Mouse (Mus musculus) neural tube, embryonic 14.5 days (tissue): Measurements from ENCODE around the gene Mxd4. TPM values are rescaled to one million over a fixed set of nuclear protein-coding genes. Genes with fewer than 3 reads are reported as not detected.

Experiments
- ATAC-seq: fragments of 200-750 bp; cut with Nextera tagmentation; 2 replicates; pipeline ENCODE4 v1.8.0; 2017; ENCODE audit warnings: low read depth, mild to moderate bottlenecking, moderate TSS enrichment, moderate library complexity
- H3K27ac ChIP-seq: fragments of 300-500 bp; sonication (generic); 2 replicates; pipeline ENCODE4 v1.5.1; 2014; ENCODE audit warnings: low read depth, mild to moderate bottlenecking, control low read depth, low read length, moderate library complexity, mixed read lengths
- H3K27me3 ChIP-seq: fragments of 300-500 bp; sonication (generic); 2 replicates; pipeline ENCODE4 v1.6.1; 2014; ENCODE audit warnings: low read length; ENCODE audit not compliant: control insufficient read depth, insufficient read depth
- H3K36me3 ChIP-seq: fragments of 300-500 bp; sonication (generic); 2 replicates; pipeline ENCODE4 v1.6.1; 2014; ENCODE audit warnings: low read length, mixed read lengths; ENCODE audit not compliant: control insufficient read depth, insufficient read depth
- H3K4me1 ChIP-seq: fragments of 300-500 bp; sonication (generic); 2 replicates; pipeline ENCODE4 v1.6.1; 2014; ENCODE audit warnings: low read length; ENCODE audit not compliant: control insufficient read depth, insufficient read depth
- H3K4me2 ChIP-seq: fragments of 300-500 bp; sonication (generic); 2 replicates; pipeline ENCODE4 v1.6.1; 2014; ENCODE audit warnings: mild to moderate bottlenecking, low read depth, low read length, control low read depth
- H3K4me3 ChIP-seq: fragments of 300-500 bp; sonication (generic); 2 replicates; pipeline ENCODE4 v1.5.1; 2014; ENCODE audit warnings: low read depth, low read length, control low read depth, mixed read lengths
- H3K9ac ChIP-seq: fragments of 300-500 bp; sonication (generic); replicated peaks from 2 replicates; pipeline ENCODE4 v1.6.1; 2014; ENCODE audit warnings: low read depth, mild to moderate bottlenecking, control low read depth, low read length, mixed read lengths
- H3K9me3 ChIP-seq: fragments of 300-500 bp; sonication (generic); 2 replicates; pipeline ENCODE4 v1.6.1; 2016; ENCODE audit warnings: low read length; ENCODE audit not compliant: control insufficient read depth
- WGBS: fragments of 180-500 bp; shearing (Covaris S2); extraction: QIAGEN DNeasy Blood & Tissue Kit; methylation state at CpG from one replicate; pipeline ENCODE4 v1.1.7; 2014; 5-methylcytosine and 5-hydroxymethylcytosine counted together
- polyA plus RNA-seq: library from polyadenylated mRNA; unstranded; fragments of >200 nt; fragmentation: Nextera tagmentation; extraction: Ambion mirVana; gene quantifications from 2 replicates; pipeline ENCODE4 v1.2.1, GENCODE M21; 2014

Gene Mxd4
- polyA plus RNA-seq, 1 experiment from 2014 or later, result 26.7 TPM

DNA sequence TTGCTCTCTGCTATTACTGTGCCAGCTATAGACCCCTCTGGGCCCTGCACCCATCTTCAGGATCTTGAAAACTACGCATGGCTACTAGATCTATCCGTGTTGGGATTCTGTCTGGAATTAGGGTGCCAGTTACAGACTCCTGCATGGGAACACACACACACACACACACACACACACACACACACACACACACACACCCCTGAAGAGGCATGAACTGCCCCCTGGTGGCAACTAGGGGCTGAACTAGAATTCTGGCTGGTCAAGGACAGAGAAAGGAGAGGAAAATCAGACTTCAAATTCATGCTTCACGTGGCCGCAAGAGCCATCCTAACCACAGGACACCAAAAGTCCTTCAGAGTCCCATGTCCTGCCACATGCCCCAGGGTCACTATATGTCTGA is 4.3 kb upstream of the Mxd4 start:
- Histone ChIP-seq H3K36me3 (no peaks in the 10 kb centered on the region), H3K4me1 (peaks cover 4% of the 10 kb centered on the region; the same call in 1 of the 2 replicates), H3K4me3 (no peak overlapping the region), H3K9ac (no peak overlapping the region), H3K27me3 (no peaks in the 10 kb centered on the region), H3K4me2 (no peak overlapping the region), H3K27ac (no peak overlapping the region), H3K9me3 (no peaks in the 10 kb centered on the region)
- no peak for ATAC-seq
- 78% methylated on average over 4 of the region's 4 CpGs for whole genome bisulfite sequencing

DNA sequence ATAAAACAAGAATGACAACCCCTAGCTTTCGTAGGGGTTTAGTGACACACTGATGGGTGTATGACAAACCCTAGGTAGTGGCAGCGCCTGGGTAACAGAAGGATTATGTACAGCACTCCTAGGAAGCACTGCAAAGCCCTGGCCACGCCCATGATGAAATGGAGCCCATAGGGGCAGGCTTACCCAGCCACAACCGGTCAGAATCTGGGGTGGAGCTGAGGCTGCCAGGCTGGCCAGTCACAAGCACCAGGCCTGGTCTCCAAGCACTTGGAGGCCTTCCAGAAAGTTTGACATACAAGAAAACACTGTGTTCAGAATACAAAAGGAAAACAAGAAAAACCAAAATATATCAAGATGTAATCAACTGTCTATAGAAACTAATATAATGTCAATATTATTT is 3.5 kb upstream of the Mxd4 start:
- 56% methylated on average over 4 of the region's 4 CpGs for WGBS
- H3K27ac ChIP-seq, result no peak overlapping the region
- no peak for ATAC-seq

GRCm38 (mm10) chr5:34189521-34189920 is 2.0 kb upstream of the Mxd4 start:
- WGBS, result 73% methylated on average over 1 of the region's 1 CpGs
- no peak overlapping the region for H3K27ac ChIP-seq
- no peaks in the 10 kb centered on the region for H3K27me3 ChIP-seq
- H3K4me3 ChIP-seq, result no peak overlapping the region
- ATAC-seq, result no peak
- H3K4me2 ChIP-seq, result no peak overlapping the region
- H3K9ac ChIP-seq, result no peak overlapping the region
- H3K36me3 ChIP-seq, result no peaks in the 10 kb centered on the region
- no peaks in the 10 kb centered on the region for H3K9me3 ChIP-seq
- H3K4me1 ChIP-seq, result peaks cover 23% of the 10 kb centered on the region

More for the DNA sequence above, 3.5 kb upstream of the Mxd4 start:
- H3K9ac ChIP-seq, result no peak overlapping the region
- peaks cover 10% of the 10 kb centered on the region for H3K4me1 ChIP-seq
- H3K27me3 ChIP-seq, result no peaks in the 10 kb centered on the region
- no peaks in the 10 kb centered on the region for H3K9me3 ChIP-seq
- no peaks in the 10 kb centered on the region for H3K36me3 ChIP-seq
- H3K4me2 ChIP-seq, result no peak overlapping the region
- no peak overlapping the region for H3K4me3 ChIP-seq

DNA sequence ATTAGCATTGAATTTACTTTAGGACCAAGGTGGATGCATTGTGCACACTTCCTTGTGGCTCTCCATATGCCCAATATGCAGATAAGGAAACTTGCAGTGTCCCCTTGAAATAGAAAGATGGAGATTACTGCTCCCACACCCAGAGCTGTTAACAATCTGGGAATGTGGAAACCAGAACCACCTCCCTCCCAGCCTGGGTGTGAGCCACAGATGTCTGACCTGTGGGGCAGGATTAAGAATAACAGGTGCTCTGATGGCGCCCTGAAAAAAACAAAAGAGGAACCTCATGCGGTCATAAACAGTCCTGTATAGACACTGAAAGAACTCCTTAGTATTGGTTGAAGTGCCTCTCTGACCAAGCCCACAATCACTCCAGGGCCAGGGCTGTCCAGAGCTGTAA is 1.3 kb upstream of the Mxd4 start:
- Histone ChIP-seq H3K4me1 (peaks cover 26% of the 10 kb centered on the region), H3K4me3 (no peak overlapping the region), H3K4me2 (peak overlapping the region; percentile 79), H3K9me3 (no peaks in the 10 kb centered on the region), H3K27ac (no peak overlapping the region; the same call in 1 of the 2 replicates), H3K36me3 (no peaks in the 10 kb centered on the region), H3K9ac (no peak overlapping the region), H3K27me3 (no peaks in the 10 kb centered on the region)
- 80% methylated on average over 2 of the region's 2 CpGs for WGBS
- ATAC-seq, result no peak

- peak overlapping the region; percentile 94 for H3K4me3 ChIP-seq
- peaks cover 8% of the 10 kb centered on the region; the same call in 1 of the 2 replicates for H3K36me3 ChIP-seq
- H3K4me1 ChIP-seq, result peaks cover 30% of the 10 kb centered on the region
- WGBS, result under 1% methylated on average over 34 of the region's 46 CpGs
- H3K27me3 ChIP-seq, result no peaks in the 10 kb centered on the region
- peak overlapping the region; percentile 79 for H3K4me2 ChIP-seq
- H3K9me3 ChIP-seq, result no peaks in the 10 kb centered on the region
- H3K9ac ChIP-seq, result peak overlapping the region; percentile 90
- ATAC-seq, result peak; percentile 24
- H3K27ac ChIP-seq, result peak overlapping the region; percentile 87
Observed at GRCm38 (mm10) chr5:34186961-34187391, 544 bp downstream of the Mxd4 start.

GRCm38 (mm10) chr5:34186391-34186790 is 1.1 kb downstream of the Mxd4 start:
- H3K36me3 ChIP-seq, result peaks cover 8% of the 10 kb centered on the region; the same call in 1 of the 2 replicates
- WGBS, result 64% methylated on average over 2 of the region's 2 CpGs
- H3K4me3 ChIP-seq, result peak overlapping the region; percentile 94
- H3K9ac ChIP-seq, result peak overlapping the region; percentile 90
- H3K27me3 ChIP-seq, result no peaks in the 10 kb centered on the region
- no peak for ATAC-seq
- H3K4me2 ChIP-seq, result peak overlapping the region; percentile 79
- 0 out of 2 replicates have a peak overlapping the region, but pooled peaks have one; percentile 28 for H3K27ac ChIP-seq
- H3K9me3 ChIP-seq, result no peaks in the 10 kb centered on the region
- peaks cover 30% of the 10 kb centered on the region for H3K4me1 ChIP-seq

GRCm38 (mm10) chr5:34185791-34186190 is 1.7 kb downstream of the Mxd4 start:
- peaks cover 30% of the 10 kb centered on the region for H3K4me1 ChIP-seq
- ATAC-seq, result no peak
- H3K27ac ChIP-seq, result no peak overlapping the region

GRCm38 (mm10) chr5:34185051-34185580 is 2.4 kb downstream of the Mxd4 start:
- 0 out of 2 replicates have a peak overlapping the region, but pooled peaks have one; percentile 7 for H3K9ac ChIP-seq
- no peak overlapping the region for H3K27ac ChIP-seq
- 94% methylated on average over 1 of the region's 1 CpGs for WGBS
- H3K36me3 ChIP-seq, result peaks cover 11% of the 10 kb centered on the region
- peak overlapping the region; percentile 20; the same call in 1 of the 2 replicates for H3K4me2 ChIP-seq
- ATAC-seq, result no peak
- H3K9me3 ChIP-seq, result no peaks in the 10 kb centered on the region
- H3K4me1 ChIP-seq, result peaks cover 30% of the 10 kb centered on the region
- no peaks in the 10 kb centered on the region for H3K27me3 ChIP-seq
- no peak overlapping the region for H3K4me3 ChIP-seq

More at GRCm38 (mm10) chr5:34185791-34186190, 1.7 kb downstream of the Mxd4 start:
- H3K9me3 ChIP-seq, result no peaks in the 10 kb centered on the region
- peaks cover 8% of the 10 kb centered on the region; the same call in 1 of the 2 replicates for H3K36me3 ChIP-seq
- H3K4me3 ChIP-seq, result peak overlapping the region; percentile 94
- H3K4me2 ChIP-seq, result peak overlapping the region; percentile 79
- H3K9ac ChIP-seq, result no peak overlapping the region
- H3K27me3 ChIP-seq, result no peaks in the 10 kb centered on the region

- Histone ChIP-seq H3K4me2 (no peak overlapping the region), H3K36me3 (peaks cover 12% of the 10 kb centered on the region), H3K4me1 (peaks cover 30% of the 10 kb centered on the region), H3K9ac (no peak overlapping the region), H3K4me3 (no peak overlapping the region), H3K27me3 (no peaks in the 10 kb centered on the region), H3K9me3 (no peaks in the 10 kb centered on the region), H3K27ac (no peak overlapping the region)
- WGBS, result 89% methylated on average over 3 of the region's 3 CpGs
- ATAC-seq, result no peak
Observed at GRCm38 (mm10) chr5:34183976-34184375, 3.5 kb downstream of the Mxd4 start.
